Mouse (Mus musculus): Measurements from ENCODE around the gene Errfi1.

GRCm38 (mm10) chr4:150822624-150823023, 31.1 kb upstream of the Errfi1 start:
- TF ChIP-seq CTCF (IDR thresholded peaks at IDR 0.05; ENCODE audit: borderline replicate concordance, control insufficient read depth, extremely low read depth, insufficient read depth, low read length, poor library complexity) (no peak), POLR2A (IDR thresholded peaks at IDR 0.05; ENCODE audit: control insufficient read depth, extremely low read depth, insufficient read depth, low read length, poor library complexity) (no peak)
